Mouse (Mus musculus) CH12.LX (cell line): ENCODE results near the gene Rapgef4. TPM values are rescaled to one million over a fixed set of nuclear protein-coding genes. Genes with fewer than 3 reads are reported as not detected.

Experiments used
- DNase-seq: peaks from one replicate; pipeline ENCODE4 v3.0.0-alpha.2; 2013; ENCODE audit errors: extremely low read depth
- H3K27ac ChIP-seq: 2 replicates; pipeline ENCODE4 v1.5.1; 2012; ENCODE audit warnings: low read depth, mild to moderate bottlenecking, control low read depth, moderate library complexity; ENCODE audit not compliant: insufficient read depth
- H3K27me3 ChIP-seq: replicated peaks from 2 replicates; pipeline ENCODE3; 2012; ENCODE audit warnings: inconsistent platforms
- H3K36me3 ChIP-seq, 2 experiments: replicated peaks in 1 of 2; 2 replicates each; pipeline versions ENCODE3 to v1.6.1; 2012; ENCODE audit warnings: inconsistent platforms in 1 of 2, low read length in 1 of 2, mild to moderate bottlenecking in 1 of 2, mixed read lengths in 1 of 2, moderate library complexity in 1 of 2; ENCODE audit not compliant: control insufficient read depth in 1 of 2, insufficient read depth in 1 of 2
- H3K4me1 ChIP-seq, 2 experiments: 2 replicates each; pipeline ENCODE4 v1.6.1; 2012; ENCODE audit warnings: inconsistent platforms in 1 of 2, moderate library complexity in 1 of 2; ENCODE audit not compliant: insufficient read depth in 2 of 2, control insufficient read depth in 1 of 2
- H3K4me2 ChIP-seq: 2 replicates; pipeline ENCODE4 v1.6.1; 2012; ENCODE audit warnings: low read depth, mild to moderate bottlenecking, control low read depth; ENCODE audit not compliant: poor library complexity, insufficient read depth, severe bottlenecking
- H3K4me3 ChIP-seq, 3 experiments: fragments of 150-350 bp in 1 of 3; sonication (generic) in 1 of 3; replicated peaks in 1 of 3; 2 replicates each; pipeline versions ENCODE3 to v1.5.1; 2011 to 2012; ENCODE audit warnings: low read depth in 2 of 3, low read length in 2 of 3, mild to moderate bottlenecking in 2 of 3, moderate library complexity in 2 of 3, control low read depth in 1 of 3, improper control_type of control experiment in 1 of 3, inconsistent platforms in 1 of 3, mixed read lengths in 1 of 3; ENCODE audit not compliant: poor library complexity in 1 of 3
- H3K79me2 ChIP-seq: replicated peaks from 2 replicates; pipeline ENCODE4 v1.6.1; 2012; ENCODE audit warnings: mild to moderate bottlenecking, moderate library complexity; ENCODE audit not compliant: control insufficient read depth, poor library complexity, insufficient read depth, severe bottlenecking; ENCODE audit errors: extremely low read depth
- H3K9ac ChIP-seq: 2 replicates; pipeline ENCODE4 v1.6.1; 2012; ENCODE audit warnings: low read depth, mild to moderate bottlenecking, control low read depth, moderate library complexity; ENCODE audit not compliant: insufficient read depth
- H3K9me3 ChIP-seq: replicated peaks from 2 replicates; pipeline ENCODE3; 2012; ENCODE audit warnings: low read length, inconsistent platforms, mixed read lengths
- BHLHE40 ChIP-seq: IDR thresholded peaks from 2 replicates; pipeline ENCODE4 v1.6.1; 2011; ENCODE audit warnings: mild to moderate bottlenecking, low read depth, low read length, improper control_type of control experiment
- EP300 ChIP-seq: IDR thresholded peaks from 2 replicates; pipeline ENCODE4 v1.6.1; 2011; ENCODE audit warnings: low read length, improper control_type of control experiment
- ETS1 ChIP-seq: conservative IDR thresholded peaks from 2 replicates; pipeline ENCODE4 v1.6.1; 2012; ENCODE audit warnings: low read depth, mild to moderate bottlenecking, inconsistent platforms, low read length, improper control_type of control experiment, moderate library complexity
- IRF4 ChIP-seq: IDR thresholded peaks from 2 replicates; pipeline ENCODE4 v1.6.1; 2014; ENCODE audit warnings: low read depth, mild to moderate bottlenecking, inconsistent platforms, low read length, improper control_type of control experiment
- MEF2A ChIP-seq: IDR thresholded peaks from 2 replicates; pipeline ENCODE4 v1.6.1; 2014; ENCODE audit warnings: low read depth, mild to moderate bottlenecking, inconsistent platforms, low read length, improper control_type of control experiment, borderline replicate concordance
- MYC ChIP-seq: IDR thresholded peaks from 2 replicates; pipeline ENCODE4 v1.6.1; 2011; ENCODE audit warnings: low read depth, mild to moderate bottlenecking, improper control_type of control experiment, low read length
- TBP ChIP-seq: conservative IDR thresholded peaks from 2 replicates; pipeline ENCODE4 v1.6.1; 2011; ENCODE audit warnings: low read depth, low read length, improper control_type of control experiment
- TCF12 ChIP-seq: IDR thresholded peaks from 2 replicates; pipeline ENCODE4 v1.6.1; 2014; ENCODE audit warnings: low read depth, mild to moderate bottlenecking, inconsistent platforms, low read length, improper control_type of control experiment
- USF2 ChIP-seq: conservative IDR thresholded peaks from 2 replicates; pipeline ENCODE4 v1.6.1; 2011; ENCODE audit warnings: low read depth, low read length, improper control_type of control experiment
- ZMIZ1 ChIP-seq: IDR thresholded peaks from 2 replicates; pipeline ENCODE4 v1.6.1; 2012; ENCODE audit warnings: low read depth, mild to moderate bottlenecking, inconsistent platforms, low read length, improper control_type of control experiment
- dilution Hi-C: fragments of 300-500 bp; cut with MboI; formaldehyde crosslinking; loops from 2 replicates; pipeline ENCODE4 v1.14.3; 2020; ENCODE audit warnings: low sequenced_read_pairs; ENCODE audit not compliant: extremely low pct_unique_long_range_greater_than_20kb, extremely low pct_ligation_motif_present
- in situ Hi-C: fragments of 300-500 bp; cut with MboI; formaldehyde crosslinking; loops from 3 replicates; pipeline ENCODE4 v1.14.3; 2019; ENCODE audit warnings: low sequenced_read_pairs, low pct_ligation_motif_present, low pct_unique_long_range_greater_than_20kb, mixed read lengths
- polyA plus RNA-seq: library from polyadenylated mRNA; unstranded; fragments of >175 nt; gene quantifications from 2 replicates; pipeline ENCODE4 v1.2.1, GENCODE M21; 2012; ENCODE audit warnings: low read depth; ENCODE audit not compliant: insufficient read length
- total RNA-seq, 2 experiments: library from RNA; depleted of rRNA; stranded (reverse); fragments of 300-350 nt in 1 of 2; fragments of >200 nt in 1 of 2; gene quantifications; 2 replicates each; pipeline ENCODE4 v1.2.3; 2012 to 2014

Gene Rapgef4
- total and polyA plus RNA-seq, 3 experiments: 0.12 to 0.13 TPM; not detected in 1

GRCm38 (mm10) chr2:72077490-72078139 is 96.6 kb downstream of the Rapgef4 start:
- Histone ChIP-seq H3K79me2 (no peaks in the 10 kb centered on the region), H3K4me2 (no peak overlapping the region), H3K27ac (no peak overlapping the region), H3K4me3 (no peak overlapping the region), H3K36me3 (no peaks in the 10 kb centered on the region), H3K27me3 (no peaks in the 10 kb centered on the region), H3K9ac (no peak overlapping the region), H3K9me3 (no peaks in the 10 kb centered on the region), H3K4me1 (peaks cover 17 to 25% of the 10 kb centered on the region in 2 experiments)
- dilution Hi-C loops (no loop called here), in situ Hi-C loops (no loop called here)
- DNase-seq: no peak
- TF ChIP-seq ZMIZ1 (peak; percentile 91), ETS1 (no peak)

GRCm38 (mm10) chr2:72078140-72078521 is 97.1 kb downstream of the Rapgef4 start:
- Histone ChIP-seq H3K27me3 (no peaks in the 10 kb centered on the region), H3K79me2 (no peaks in the 10 kb centered on the region), H3K4me1 (peaks cover 16 to 25% of the 10 kb centered on the region in 2 experiments), H3K9ac (no peak overlapping the region), H3K36me3 (no peaks in the 10 kb centered on the region), H3K4me2 (no peak overlapping the region), H3K9me3 (no peaks in the 10 kb centered on the region), H3K27ac (no peak overlapping the region), H3K4me3 (no peak overlapping the region)
- in situ Hi-C loops: no loop called here
- peak; percentile 17 for DNase-seq
- dilution Hi-C loops: no loop called here
- TF ChIP-seq MYC: no peak
- peak; percentile 59 for TF ChIP-seq BHLHE40

- H3K4me2 ChIP-seq: no peak overlapping the region
- H3K27ac ChIP-seq: no peak overlapping the region
- H3K4me1 ChIP-seq: peaks cover 13 to 25% of the 10 kb centered on the region in 2 experiments
- DNase-seq: peak; percentile 38
- H3K79me2 ChIP-seq: no peaks in the 10 kb centered on the region
- H3K27me3 ChIP-seq: no peaks in the 10 kb centered on the region
- H3K36me3 ChIP-seq: no peaks in the 10 kb centered on the region
- dilution Hi-C loops (no loop called here), in situ Hi-C loops (no loop called here)
- TF ChIP-seq TBP (no peak), IRF4 (peak; percentile 77), TCF12 (peak; percentile 9; the same call in 1 of the 2 replicates), ETS1 (0 out of 2 replicates have a peak, but pooled peaks have one; percentile 19), MEF2A (peak; percentile 32; the same call in 1 of the 2 replicates), EP300 (peak; percentile 45; the same call in 1 of the 2 replicates), USF2 (no peak)
- no peak overlapping the region for H3K4me3 ChIP-seq
- no peaks in the 10 kb centered on the region for H3K9me3 ChIP-seq
- no peak overlapping the region for H3K9ac ChIP-seq
These were observed 98.1 kb downstream of the Rapgef4 start for GRCm38 (mm10) chr2:72079110-72079509.
